Mouse (Mus musculus) liver, adult 2 months (tissue): ENCODE data around the gene Ccdc117.

Source experiments
- CTCF ChIP-seq: fragments of 200-500 bp; IDR thresholded peaks from 2 replicates; pipeline ENCODE4 v1.5.1; 2011; ENCODE audit warnings: low read depth, low read length, control low read depth
- POLR2A ChIP-seq: fragments of 200-500 bp; IDR thresholded peaks from 2 replicates; pipeline ENCODE4 v1.6.1; 2011; ENCODE audit warnings: low read length, control low read depth; ENCODE audit not compliant: insufficient read depth; ENCODE audit errors: extremely low read depth

DNA sequence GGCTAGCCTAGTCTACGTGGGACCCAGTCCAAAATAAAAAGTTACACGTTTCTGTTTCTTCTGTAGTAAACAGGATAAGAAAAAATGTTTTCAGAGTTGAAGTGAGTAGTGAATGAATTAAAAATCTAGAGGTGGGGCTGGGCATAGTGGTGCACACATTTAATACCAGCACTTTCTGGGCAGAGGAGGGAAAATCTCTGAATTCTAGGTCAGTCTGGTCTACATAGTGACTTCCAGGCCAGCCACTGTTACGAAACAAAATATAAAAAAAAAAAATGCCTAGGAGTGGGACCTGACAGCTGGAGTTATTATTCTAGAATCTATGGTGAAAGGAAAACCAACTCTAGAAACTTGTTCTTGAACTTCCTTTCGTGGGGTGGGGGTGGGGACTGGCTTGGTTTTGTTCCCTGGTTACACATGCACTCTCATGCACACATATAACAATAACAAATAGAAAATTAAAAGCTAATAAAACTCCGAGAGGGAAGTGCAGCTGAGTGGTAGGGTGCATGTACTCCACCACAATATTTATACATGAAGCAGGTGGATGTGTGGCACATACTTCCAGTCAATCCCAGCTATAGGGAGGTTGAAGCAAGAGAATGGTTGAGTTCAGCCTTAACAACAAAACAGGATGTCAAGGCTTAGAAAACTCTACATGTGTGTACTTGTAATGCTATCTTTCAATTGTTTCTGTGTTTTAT lies 647 bp upstream of the Ccdc117 start:
- no peak for TF ChIP-seq POLR2A
- no peak for TF ChIP-seq CTCF
